Mouse (Mus musculus) layer of hippocampus, postnatal 25 days (tissue): ENCODE measurements around the gene Rph3al. TPM values are rescaled to one million over a fixed set of nuclear protein-coding genes. Genes with fewer than 3 reads are reported as not detected.

Experiments used
- DNase-seq, 2 experiments: peaks; one replicate each; pipeline ENCODE4 v3.0.0; 2022; ENCODE audit warnings: mixed read lengths in 2 of 2, low spot score in 1 of 2; ENCODE audit errors: extremely low spot score in 1 of 2
- total RNA-seq, 2 experiments: library from RNA; stranded (reverse); gene quantifications; 2 replicates each; pipeline ENCODE4 v1.2.3; 2021

The Rph3al gene
- total RNA-seq, 2 experiments from 2014 or later, result 5.9 to 8.7 TPM

- DNase-seq, result no peak
Measured at GRCm38 (mm10) chr11:75865859-75866258, 72.4 kb downstream of the Rph3al start.

GRCm38 (mm10) chr11:75865253-75865619 lies 73.0 kb downstream of the Rph3al start:
- no peak for DNase-seq

GRCm38 (mm10) chr11:75864529-75865252 lies 73.5 kb downstream of the Rph3al start:
- no peak for DNase-seq

- no peak for DNase-seq
Measured at GRCm38 (mm10) chr11:75862466-75862865, 75.8 kb downstream of the Rph3al start.

GRCm38 (mm10) chr11:75861653-75862052 lies 76.6 kb downstream of the Rph3al start:
- no peak for DNase-seq

- no peak for DNase-seq
Measured at GRCm38 (mm10) chr11:75861213-75861612, 77.0 kb downstream of the Rph3al start.

- DNase-seq, result no peak
Measured at GRCm38 (mm10) chr11:75859460-75859859, 78.8 kb downstream of the Rph3al start.

- DNase-seq, result no peak
Measured at GRCm38 (mm10) chr11:75858975-75859374, 79.3 kb downstream of the Rph3al start.

GRCm38 (mm10) chr11:75857781-75858180 lies 80.4 kb downstream of the Rph3al start:
- no peak for DNase-seq

- DNase-seq, result no peak
Measured at GRCm38 (mm10) chr11:75854327-75854726, 83.9 kb downstream of the Rph3al start.

- no peak for DNase-seq
Measured at GRCm38 (mm10) chr11:75853067-75853636, 85.1 kb downstream of the Rph3al start.

- no peak for DNase-seq
Measured at GRCm38 (mm10) chr11:75852485-75852884, 85.7 kb downstream of the Rph3al start.

- no peak for DNase-seq
Measured at GRCm38 (mm10) chr11:75849552-75849951, 88.7 kb downstream of the Rph3al start.

GRCm38 (mm10) chr11:75846589-75846988 lies 91.6 kb downstream of the Rph3al start:
- DNase-seq, result no peak

- no peak for DNase-seq
Measured at GRCm38 (mm10) chr11:75845675-75846074, 92.6 kb downstream of the Rph3al start.

- DNase-seq, result no peak
Measured at GRCm38 (mm10) chr11:75842904-75843619, 95.2 kb downstream of the Rph3al start.

- no peak for DNase-seq
Measured at GRCm38 (mm10) chr11:75841503-75841902, 96.7 kb downstream of the Rph3al start.

- DNase-seq, result no peak
Measured at GRCm38 (mm10) chr11:75839536-75840430, 98.4 kb downstream of the Rph3al start.

GRCm38 (mm10) chr11:75838861-75839426 lies 99.3 kb downstream of the Rph3al start:
- DNase-seq, result no peak

GRCm38 (mm10) chr11:75836240-75836610 lies 102.0 kb downstream of the Rph3al start:
- no peak for DNase-seq
